Mouse (Mus musculus) T-cell, adult 2 months (primary cell): ENCODE data around the gene Atg5.
A peak's percentile ranks its signal among the peaks of the same experiment; 100 is the strongest.

Experiments used
- DNase-seq: peaks from one replicate; pipeline ENCODE4 v3.0.0; 2022; ENCODE audit warnings: low spot score

Atg5 gene

GRCm38 (mm10) chr10:44353467-44353866, 85.3 kb downstream of the Atg5 start:
- no peak for DNase-seq

GRCm38 (mm10) chr10:44354393-44354792, 86.2 kb downstream of the Atg5 start:
- no peak for DNase-seq

GRCm38 (mm10) chr10:44355216-44355615, 87.1 kb downstream of the Atg5 start:
- DNase-seq = no peak

GRCm38 (mm10) chr10:44356625-44357024, 88.5 kb downstream of the Atg5 start:
- DNase-seq = no peak

- DNase-seq = no peak
These were observed 89.2 kb downstream of the Atg5 start for GRCm38 (mm10) chr10:44357316-44357715.

GRCm38 (mm10) chr10:44358816-44359215, 90.7 kb downstream of the Atg5 start:
- no peak for DNase-seq

GRCm38 (mm10) chr10:44360632-44361031, 92.5 kb downstream of the Atg5 start:
- no peak for DNase-seq

GRCm38 (mm10) chr10:44362435-44362834, 94.3 kb downstream of the Atg5 start:
- DNase-seq = no peak

- DNase-seq = no peak
These were observed 94.7 kb downstream of the Atg5 start for GRCm38 (mm10) chr10:44362846-44363245.

GRCm38 (mm10) chr10:44366186-44366585, 98.0 kb downstream of the Atg5 start:
- no peak for DNase-seq

- no peak for DNase-seq
These were observed 98.9 kb downstream of the Atg5 start for GRCm38 (mm10) chr10:44367043-44367442.

GRCm38 (mm10) chr10:44368596-44368995, 100.4 kb downstream of the Atg5 start:
- DNase-seq = no peak

- no peak for DNase-seq
These were observed 102.5 kb downstream of the Atg5 start for GRCm38 (mm10) chr10:44370666-44371065.

- no peak for DNase-seq
These were observed 104.1 kb downstream of the Atg5 start for GRCm38 (mm10) chr10:44372210-44372609.

GRCm38 (mm10) chr10:44374678-44375077, 106.5 kb downstream of the Atg5 start:
- no peak for DNase-seq

- DNase-seq = no peak
These were observed 107.3 kb downstream of the Atg5 start for GRCm38 (mm10) chr10:44375501-44375900.

GRCm38 (mm10) chr10:44377821-44378220, 109.7 kb downstream of the Atg5 start:
- no peak for DNase-seq

GRCm38 (mm10) chr10:44378403-44378802, 110.2 kb downstream of the Atg5 start:
- no peak for DNase-seq

- peak; percentile 56 for DNase-seq
These were observed 112.5 kb downstream of the Atg5 start for GRCm38 (mm10) chr10:44380476-44381208.

- DNase-seq = no peak
These were observed 113.2 kb downstream of the Atg5 start for GRCm38 (mm10) chr10:44381397-44381796.

GRCm38 (mm10) chr10:44381948-44382347, 113.8 kb downstream of the Atg5 start:
- DNase-seq = no peak

GRCm38 (mm10) chr10:44383213-44383612, 115.1 kb downstream of the Atg5 start:
- no peak for DNase-seq

- DNase-seq = no peak
These were observed 117.1 kb downstream of the Atg5 start for GRCm38 (mm10) chr10:44385227-44385626.

GRCm38 (mm10) chr10:44388706-44389233, 120.6 kb downstream of the Atg5 start:
- DNase-seq = no peak
